1 mouse cellular context compared by ENCODE assay signal in the genomic region with DNA sequence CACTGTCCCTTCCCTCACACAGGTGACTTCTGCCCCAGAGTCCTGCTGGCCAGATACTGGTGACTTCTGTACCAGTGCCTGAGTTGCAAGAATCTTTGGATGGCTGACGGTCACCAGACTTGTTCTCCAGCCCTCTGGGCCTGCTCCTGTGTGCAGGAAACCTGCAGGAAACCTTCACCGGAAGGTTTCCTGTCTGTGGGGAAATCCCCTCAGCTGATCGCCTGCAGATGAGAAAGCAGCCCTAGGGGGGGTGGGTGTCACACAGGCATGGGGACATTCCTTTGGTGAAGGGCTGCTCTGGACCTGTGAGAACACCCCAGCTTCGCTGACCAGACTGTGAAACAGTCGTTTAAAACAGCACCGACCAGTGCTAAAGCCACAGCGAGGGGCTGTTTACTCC.
TF ChIP-seq lines count a peak whose summit lies in the region.

No protein-coding gene starts in this region.

TF ChIP-seq in CH12.LX, 34 proteins besides CTCF, POLR2A, EP300 and RAD21 (continued from another document):
- TF ChIP-seq POLR2AphosphoS2 (IDR thresholded peaks at IDR 0.05; ENCODE audit: low read depth, low read length): no peak
- peak; percentile 44; the same call in 1 of the 2 replicates for TF ChIP-seq NELFE (IDR thresholded peaks at IDR 0.05; ENCODE audit: low read depth, low read length)
- TF ChIP-seq ZNF384 (IDR thresholded peaks at IDR 0.05; ENCODE audit: low read depth, low read length): no peak
- TF ChIP-seq SIN3A (IDR thresholded peaks at IDR 0.05; ENCODE audit: low read length): no peak
- no peak for TF ChIP-seq USF1 (IDR thresholded peaks at IDR 0.05; ENCODE audit: low read depth, low read length)
- no peak for TF ChIP-seq ZC3H11A (IDR thresholded peaks at IDR 0.05; ENCODE audit: low read depth, low read length)
- no peak for TF ChIP-seq PAX5 (IDR thresholded peaks at IDR 0.05; ENCODE audit: low read length)
